Mouse (Mus musculus) G1E (cell line): ENCODE results near the gene 1700102P08Rik.

Source experiments
- CTCF ChIP-seq: IDR thresholded peaks from 2 replicates; pipeline ENCODE4 v1.5.1; 2012; ENCODE audit warnings: low read depth, low read length, inconsistent platforms, mixed read lengths
- GATA2 ChIP-seq: IDR thresholded peaks from 2 replicates; pipeline ENCODE4 v1.6.1; 2012; ENCODE audit warnings: low read depth, low read length, inconsistent platforms, borderline replicate concordance

DNA sequence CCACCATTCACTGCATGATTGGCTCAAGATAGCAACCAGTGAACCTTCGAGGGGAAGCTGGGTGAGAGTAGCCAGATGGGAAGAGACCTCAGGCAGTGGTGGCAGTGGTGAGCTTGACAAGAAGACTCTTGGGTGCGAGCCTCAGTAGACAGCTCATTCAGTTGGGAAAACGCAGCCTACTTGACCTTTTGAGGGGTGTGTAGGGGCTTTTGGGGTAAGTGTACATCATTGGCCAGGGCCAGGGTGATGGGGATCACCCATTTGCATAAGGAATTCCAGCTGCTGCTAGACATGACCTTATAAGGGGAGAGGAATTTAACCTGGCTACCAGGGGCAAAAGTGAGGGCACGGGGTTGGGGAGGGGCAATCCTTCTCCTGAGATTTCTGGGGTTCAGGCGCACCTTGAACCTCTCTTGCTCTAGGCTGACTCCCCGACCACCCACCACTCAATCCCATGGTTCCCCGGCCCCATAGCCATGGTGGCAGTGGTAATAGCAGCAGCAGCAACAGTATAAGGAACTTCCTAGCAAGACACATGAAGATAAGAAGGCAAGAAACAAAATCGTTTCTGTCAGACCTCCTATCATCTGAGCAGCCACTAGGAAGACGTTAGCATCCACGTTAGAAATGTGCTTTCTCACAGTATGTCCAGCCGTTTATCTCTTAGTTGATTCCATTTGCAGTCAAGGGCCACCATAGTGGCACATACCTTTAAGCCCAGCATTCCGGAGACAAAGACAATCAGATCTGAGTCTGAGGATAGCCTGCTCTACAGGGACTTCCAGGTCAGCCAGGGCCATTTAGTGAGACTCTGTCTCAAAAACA lies 63.4 kb downstream of the 1700102P08Rik start:
- no peak for TF ChIP-seq CTCF
- TF ChIP-seq GATA2: no peak
